8 mouse cellular contexts compared by ENCODE assay signal in genomic region chr7:30956756-30957366, GRCm38 (mm10). TPM values are rescaled to one million over a fixed set of nuclear protein-coding genes. Genes with fewer than 3 reads are reported as not detected.
DNase-seq lines count a peak whose midpoint lies in the region; ATAC-seq lines count a peak whose summit lies in the region.

Gene Usf2 (minus strand): TSS chr7:30956803.

- peak within 1 kb of the TSS; percentile 99 for H3K9ac ChIP-seq in hindbrain, embryonic 11.5 days (ENCODE audit: low read depth, low read length)

- H3K36me3 ChIP-seq in hindbrain, embryonic 11.5 days (ENCODE audit: control insufficient read depth, insufficient read depth, low read length) = peaks cover 14% of the 10 kb centered on the region

- H3K27me3 ChIP-seq in hindbrain, embryonic 11.5 days (ENCODE audit: control insufficient read depth, insufficient read depth, low read length) = no peaks in the 10 kb centered on the region

- H3K27ac ChIP-seq in hindbrain, embryonic 11.5 days (ENCODE audit: low read depth, low read length) = peak within 1 kb of the TSS; percentile 98

- H3K4me1 ChIP-seq in hindbrain, embryonic 11.5 days (replicated peaks; ENCODE audit: control insufficient read depth, insufficient read depth, low read length) = no peaks in the 10 kb centered on the region; the same call in 1 of the 2 replicates

- H3K4me3 ChIP-seq in hindbrain, embryonic 11.5 days (ENCODE audit: low read depth, low read length) = peak within 1 kb of the TSS; percentile 98

- DNase-seq in R1 (ENCODE audit: low read depth, low spot score) = peak; percentile 70
- peak; percentile 87 for DNase-seq in cerebellum, adult 9-11 months
- DNase-seq in frontal cortex, postnatal 10 days (ENCODE audit: low spot score in 2 of 2) = peak; percentile 78 to 84
- peak; percentile 80 for DNase-seq in hindbrain, embryonic 11.5 days (ENCODE audit: low spot score)
- DNase-seq in layer of hippocampus, postnatal 25 days (ENCODE audit: extremely low spot score in 1 of 2, low spot score in 1 of 2) = peak; percentile 54 to 70
- peak; percentile 84 to 92 for DNase-seq in lung, postnatal 4 days
- DNase-seq in right cerebral cortex, adult 2 months (ENCODE audit: low spot score in 2 of 2) = peak; percentile 63 to 67
- DNase-seq in urinary bladder, postnatal 36 days (ENCODE audit: low spot score in 2 of 2) = peak; percentile 50 to 75

- no peaks in the 10 kb centered on the region for H3K9me3 ChIP-seq in hindbrain, embryonic 11.5 days (ENCODE audit: control insufficient read depth, low read length)

- ATAC-seq in hindbrain, embryonic 11.5 days (ENCODE audit: low FRiP score) = peak; percentile 57

- peak within 1 kb of the TSS; percentile 85 for H3K4me2 ChIP-seq in hindbrain, embryonic 11.5 days (replicated peaks; ENCODE audit: low read depth, low read length)

- WGBS in hindbrain, embryonic 11.5 days = under 1% methylated on average over 41 of the region's 82 CpGs

RNA-seq across cellular contexts. Expression of gene Usf2, which starts in this region (rescaled TPM):
- polyA plus RNA-seq in hindbrain, embryonic 11.5 days (2014; fragmentation: Nextera tagmentation; extraction: Ambion mirVana) = 23.5 and 25.4 TPM in 2 replicates
- total RNA-seq in layer of hippocampus, postnatal 25 days (2021) = 100 to 1,000 TPM; 124 to 126 TPM

Comparison
In these comparisons a context has a peak if more than half of its experiments do, and no peak if none do; other contexts are left out.
1. Peak in every context shown above with its lines: DNase-seq, ATAC-seq, H3K4me3 ChIP-seq and H3K27ac ChIP-seq.